Mouse (Mus musculus): ENCODE measurements around the gene Rasal2. TPM values are rescaled to one million over a fixed set of nuclear protein-coding genes. Genes with fewer than 3 reads are reported as not detected.
A peak's percentile ranks its signal among the peaks of the same experiment; 100 is the strongest.

The Rasal2 gene
- polyA plus RNA-seq, 1 experiment: 1.3 TPM

DNA sequence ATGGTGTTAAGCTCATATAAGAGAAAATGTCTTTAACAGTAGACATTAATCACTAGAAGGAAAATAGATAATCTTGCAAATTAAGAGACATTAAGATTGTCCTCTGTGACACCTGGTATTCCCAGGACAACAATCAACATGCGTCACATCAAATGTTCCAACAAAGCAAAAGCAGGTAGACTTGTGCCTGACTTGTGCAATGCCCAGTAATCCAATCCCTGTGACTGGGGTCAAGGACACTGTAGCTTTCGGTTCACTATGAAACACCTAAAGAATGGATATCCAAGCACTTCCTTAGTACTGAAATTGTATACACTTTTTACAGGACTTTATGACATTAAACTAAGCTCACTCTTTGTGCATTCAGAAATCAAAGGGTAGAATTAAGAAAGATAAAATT, 123.1 kb downstream of the Rasal2 start:
- Histone ChIP-seq H3K4me1 (replicated peaks; ENCODE audit: control insufficient read depth, insufficient read depth, low read length) (no peaks in the 10 kb centered on the region), H3K27ac (ENCODE audit: control insufficient read depth, insufficient read depth, low read length) (no peak overlapping the region), H3K4me3 (ENCODE audit: control insufficient read depth, insufficient read depth, low read length) (no peak overlapping the region), H3K36me3 (ENCODE audit: control insufficient read depth, insufficient read depth, low read length) (no peaks in the 10 kb centered on the region), H3K27me3 (ENCODE audit: control insufficient read depth, insufficient read depth, low read length) (no peaks in the 10 kb centered on the region)
- TF ChIP-seq CTCF (IDR thresholded peaks at IDR 0.05; ENCODE audit: borderline replicate concordance, control insufficient read depth, extremely low read depth, insufficient read depth, low read length, poor library complexity) (no peak), POLR2A (IDR thresholded peaks at IDR 0.05; ENCODE audit: control insufficient read depth, extremely low read depth, insufficient read depth, low read length, poor library complexity) (no peak)
- no peak for DNase-seq
- WGBS: 97% methylated on average over 2 of the region's 2 CpGs

DNA sequence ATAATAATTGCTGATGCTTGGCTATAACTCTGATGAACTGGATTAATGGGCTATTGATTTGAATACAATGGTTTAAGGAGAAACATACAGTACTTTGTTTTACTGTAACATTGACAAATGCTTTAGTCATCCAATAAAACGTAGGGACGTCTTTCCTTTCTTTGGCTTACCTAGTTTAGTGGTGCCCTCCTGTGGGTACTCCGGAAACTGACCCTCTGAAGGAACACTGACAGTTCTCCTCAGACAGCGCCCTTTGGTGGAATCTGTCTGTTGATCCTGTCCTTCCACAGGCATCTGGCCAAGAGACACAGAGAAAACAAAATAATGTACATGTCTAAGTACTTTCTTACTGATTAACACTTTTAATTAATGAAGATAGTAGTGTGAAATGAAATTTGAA, 125.8 kb downstream of the Rasal2 start:
- WGBS: 58% methylated on average over 4 of the region's 4 CpGs
- peak; percentile 3 for DNase-seq

GRCm38 (mm10) chr1:157285366-157285765, 127.0 kb downstream of the Rasal2 start:
- no peak overlapping the region for H3K4me3 ChIP-seq (ENCODE audit: control insufficient read depth, insufficient read depth, low read length)
- TF ChIP-seq CTCF (IDR thresholded peaks at IDR 0.05; ENCODE audit: borderline replicate concordance, control insufficient read depth, extremely low read depth, insufficient read depth, low read length, poor library complexity) (no peak), POLR2A (IDR thresholded peaks at IDR 0.05; ENCODE audit: control insufficient read depth, extremely low read depth, insufficient read depth, low read length, poor library complexity) (no peak)
- no peaks in the 10 kb centered on the region for H3K27me3 ChIP-seq (ENCODE audit: control insufficient read depth, insufficient read depth, low read length)
- no peak for DNase-seq
- H3K27ac ChIP-seq (ENCODE audit: control insufficient read depth, insufficient read depth, low read length): no peak overlapping the region
- WGBS: 65% methylated on average over 3 of the region's 3 CpGs
- H3K4me1 ChIP-seq (replicated peaks; ENCODE audit: control insufficient read depth, insufficient read depth, low read length): no peaks in the 10 kb centered on the region
- no peaks in the 10 kb centered on the region for H3K36me3 ChIP-seq (ENCODE audit: control insufficient read depth, insufficient read depth, low read length)

More for the DNA sequence above, 125.8 kb downstream of the Rasal2 start:
- no peaks in the 10 kb centered on the region for H3K36me3 ChIP-seq (ENCODE audit: control insufficient read depth, insufficient read depth, low read length)
- TF ChIP-seq POLR2A (IDR thresholded peaks at IDR 0.05; ENCODE audit: control insufficient read depth, extremely low read depth, insufficient read depth, low read length, poor library complexity) (no peak), CTCF (IDR thresholded peaks at IDR 0.05; ENCODE audit: borderline replicate concordance, control insufficient read depth, extremely low read depth, insufficient read depth, low read length, poor library complexity) (no peak)
- no peaks in the 10 kb centered on the region for H3K27me3 ChIP-seq (ENCODE audit: control insufficient read depth, insufficient read depth, low read length)
- no peak overlapping the region for H3K27ac ChIP-seq (ENCODE audit: control insufficient read depth, insufficient read depth, low read length)
- H3K4me3 ChIP-seq (ENCODE audit: control insufficient read depth, insufficient read depth, low read length): no peak overlapping the region
- no peaks in the 10 kb centered on the region for H3K4me1 ChIP-seq (replicated peaks; ENCODE audit: control insufficient read depth, insufficient read depth, low read length)

- Histone ChIP-seq H3K36me3 (ENCODE audit: control insufficient read depth, insufficient read depth, low read length) (no peaks in the 10 kb centered on the region), H3K27me3 (ENCODE audit: control insufficient read depth, insufficient read depth, low read length) (no peaks in the 10 kb centered on the region), H3K27ac (ENCODE audit: control insufficient read depth, insufficient read depth, low read length) (no peak overlapping the region), H3K4me3 (ENCODE audit: control insufficient read depth, insufficient read depth, low read length) (no peak overlapping the region), H3K4me1 (replicated peaks; ENCODE audit: control insufficient read depth, insufficient read depth, low read length) (no peaks in the 10 kb centered on the region)
- TF ChIP-seq CTCF (IDR thresholded peaks at IDR 0.05; ENCODE audit: borderline replicate concordance, control insufficient read depth, extremely low read depth, insufficient read depth, low read length, poor library complexity) (no peak), POLR2A (IDR thresholded peaks at IDR 0.05; ENCODE audit: control insufficient read depth, extremely low read depth, insufficient read depth, low read length, poor library complexity) (no peak)
- DNase-seq: no peak
Observed at GRCm38 (mm10) chr1:157280781-157281180, 131.6 kb downstream of the Rasal2 start.

- Histone ChIP-seq H3K4me1 (replicated peaks; ENCODE audit: control insufficient read depth, insufficient read depth, low read length) (no peaks in the 10 kb centered on the region), H3K27me3 (ENCODE audit: control insufficient read depth, insufficient read depth, low read length) (no peaks in the 10 kb centered on the region), H3K36me3 (ENCODE audit: control insufficient read depth, insufficient read depth, low read length) (no peaks in the 10 kb centered on the region), H3K27ac (ENCODE audit: control insufficient read depth, insufficient read depth, low read length) (no peak overlapping the region), H3K4me3 (ENCODE audit: control insufficient read depth, insufficient read depth, low read length) (no peak overlapping the region)
- 88% methylated on average over 4 of the region's 4 CpGs for WGBS
- no peak for TF ChIP-seq POLR2A (IDR thresholded peaks at IDR 0.05; ENCODE audit: control insufficient read depth, extremely low read depth, insufficient read depth, low read length, poor library complexity)
- DNase-seq: no peak
Observed at GRCm38 (mm10) chr1:157275672-157276307, 136.6 kb downstream of the Rasal2 start.

- Histone ChIP-seq H3K27ac (ENCODE audit: control insufficient read depth, insufficient read depth, low read length) (no peak overlapping the region), H3K27me3 (ENCODE audit: control insufficient read depth, insufficient read depth, low read length) (no peaks in the 10 kb centered on the region), H3K4me1 (replicated peaks; ENCODE audit: control insufficient read depth, insufficient read depth, low read length) (no peaks in the 10 kb centered on the region), H3K36me3 (ENCODE audit: control insufficient read depth, insufficient read depth, low read length) (no peaks in the 10 kb centered on the region), H3K4me3 (ENCODE audit: control insufficient read depth, insufficient read depth, low read length) (no peak overlapping the region)
- no peak for TF ChIP-seq POLR2A (IDR thresholded peaks at IDR 0.05; ENCODE audit: control insufficient read depth, extremely low read depth, insufficient read depth, low read length, poor library complexity)
- no peak for TF ChIP-seq CTCF (IDR thresholded peaks at IDR 0.05; ENCODE audit: borderline replicate concordance, control insufficient read depth, extremely low read depth, insufficient read depth, low read length, poor library complexity)
- 95% methylated on average over 3 of the region's 3 CpGs for WGBS
- no peak for DNase-seq
Observed at GRCm38 (mm10) chr1:157267894-157268293, 144.5 kb downstream of the Rasal2 start.

- no peaks in the 10 kb centered on the region for H3K4me1 ChIP-seq (replicated peaks; ENCODE audit: control insufficient read depth, insufficient read depth, low read length)
- no peak overlapping the region for H3K4me3 ChIP-seq (ENCODE audit: control insufficient read depth, insufficient read depth, low read length)
- no peak for TF ChIP-seq CTCF (IDR thresholded peaks at IDR 0.05; ENCODE audit: borderline replicate concordance, control insufficient read depth, extremely low read depth, insufficient read depth, low read length, poor library complexity)
- no peak for TF ChIP-seq POLR2A (IDR thresholded peaks at IDR 0.05; ENCODE audit: control insufficient read depth, extremely low read depth, insufficient read depth, low read length, poor library complexity)
- no peak overlapping the region for H3K27ac ChIP-seq (ENCODE audit: control insufficient read depth, insufficient read depth, low read length)
- 86% methylated on average over 4 of the region's 4 CpGs for WGBS
- DNase-seq: no peak
- H3K27me3 ChIP-seq (ENCODE audit: control insufficient read depth, insufficient read depth, low read length): no peaks in the 10 kb centered on the region
- H3K36me3 ChIP-seq (ENCODE audit: control insufficient read depth, insufficient read depth, low read length): no peaks in the 10 kb centered on the region
Observed at GRCm38 (mm10) chr1:157256562-157256961, 155.8 kb downstream of the Rasal2 start.

All from thymus, adult 2 months (tissue).